Mouse (Mus musculus) C2C12 (cell line): ENCODE results near the gene Slc31a2.

ENCODE experiments used
- CEBPB ChIP-seq: IDR thresholded peaks from one replicate; pipeline ENCODE4 v1.6.1; 2011; ENCODE audit warnings: low read depth, mild to moderate bottlenecking, control low read depth, moderate library complexity
- CTCF ChIP-seq: IDR thresholded peaks from one replicate; pipeline ENCODE4 v1.5.1; 2011; ENCODE audit not compliant: control insufficient read depth, insufficient read depth, insufficient read length
- FOSL1 ChIP-seq: IDR thresholded peaks from one replicate; pipeline ENCODE4 v1.8.0; 2011; ENCODE audit warnings: mild to moderate bottlenecking, low read length; ENCODE audit not compliant: poor library complexity, insufficient read depth, severe bottlenecking
- MAX ChIP-seq: IDR thresholded peaks from one replicate; pipeline ENCODE4 v1.6.1; 2011; ENCODE audit warnings: mild to moderate bottlenecking, control low read depth
- MYOD1 ChIP-seq: IDR thresholded peaks from one replicate; pipeline ENCODE4 v1.6.1; 2011; ENCODE audit warnings: low read depth; ENCODE audit not compliant: control insufficient read depth, insufficient read length
- USF1 ChIP-seq: IDR thresholded peaks from one replicate; pipeline ENCODE4 v1.6.1; 2011; ENCODE audit warnings: low read depth, mild to moderate bottlenecking, control low read depth, moderate library complexity

DNA sequence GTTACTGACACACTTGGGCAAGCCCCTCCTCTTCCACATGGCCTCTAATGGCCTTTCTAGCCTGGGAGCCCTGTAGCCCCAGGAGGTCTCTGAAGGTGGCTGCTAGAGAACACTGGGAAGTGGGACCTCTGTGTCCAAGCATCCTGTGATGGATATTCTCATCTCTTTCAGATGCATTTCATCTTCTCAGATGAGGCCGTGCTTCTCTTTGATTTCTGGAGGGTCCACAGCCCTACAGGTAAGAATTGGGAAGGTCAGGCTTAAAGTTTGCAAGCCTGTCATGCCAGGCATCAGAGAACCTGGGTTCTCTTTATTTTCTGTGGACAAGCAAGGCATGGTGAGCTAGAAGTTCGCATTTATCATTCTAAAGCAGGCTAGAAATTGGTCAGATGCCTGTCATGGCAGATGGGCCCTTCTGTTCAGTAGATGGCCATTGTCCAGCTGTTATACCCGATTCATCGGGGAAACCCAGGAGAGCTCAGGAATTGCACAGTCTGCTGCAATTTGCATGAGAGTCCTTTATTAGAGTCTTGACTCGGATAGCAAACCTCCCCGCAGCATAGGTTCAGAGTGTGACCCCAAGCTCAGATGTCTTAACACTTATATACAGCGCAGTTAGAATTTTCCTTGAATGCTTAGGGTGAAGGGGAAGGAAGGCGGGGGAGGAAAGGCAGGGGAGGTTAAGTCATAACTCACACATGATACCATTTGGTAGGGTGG, 30.3 kb downstream of the Slc31a2 start:
- TF ChIP-seq CTCF = no peak
- TF ChIP-seq MAX = no peak
- no peak for TF ChIP-seq USF1
- no peak for TF ChIP-seq MYOD1
- TF ChIP-seq FOSL1 = no peak
- TF ChIP-seq CEBPB = no peak
